Mouse (Mus musculus) heart, postnatal 0 days (tissue): ENCODE data around the gene Zcchc14. TPM values are rescaled to one million over a fixed set of nuclear protein-coding genes. Genes with fewer than 3 reads are reported as not detected.

Experiments
- ATAC-seq: fragments of 200-750 bp; cut with Nextera tagmentation; 2 replicates; pipeline ENCODE4 v1.8.0; 2017; ENCODE audit warnings: low read depth, moderate number of reproducible peaks, moderate library complexity; ENCODE audit not compliant: insufficient read depth
- DNase-seq: peaks from one replicate; pipeline ENCODE4 v3.0.0-alpha.2; 2016; ENCODE audit warnings: low spot score
- H3K27ac ChIP-seq: fragments of 300-500 bp; sonication (generic); 2 replicates; pipeline ENCODE4 v1.5.1; 2014; ENCODE audit warnings: low read depth, mild to moderate bottlenecking
- H3K27me3 ChIP-seq: fragments of 300-500 bp; sonication (generic); 2 replicates; pipeline ENCODE4 v1.6.1; 2014; ENCODE audit warnings: low read length, mixed read lengths; ENCODE audit not compliant: control insufficient read depth, insufficient read depth
- H3K36me3 ChIP-seq: fragments of 300-500 bp; sonication (generic); replicated peaks from 2 replicates; pipeline ENCODE4 v1.6.1; 2014; ENCODE audit warnings: low read length, mixed read lengths; ENCODE audit not compliant: control insufficient read depth, insufficient read depth
- H3K4me1 ChIP-seq: fragments of 300-500 bp; sonication (generic); 2 replicates; pipeline ENCODE4 v1.6.1; 2014; ENCODE audit warnings: antibody characterized with exemption; ENCODE audit not compliant: control insufficient read depth, insufficient read depth
- H3K4me2 ChIP-seq: fragments of 300-500 bp; sonication (generic); 2 replicates; pipeline ENCODE4 v1.6.1; 2014; ENCODE audit warnings: low read depth, mild to moderate bottlenecking, low read length, moderate library complexity
- H3K4me3 ChIP-seq: fragments of 300-500 bp; sonication (generic); 2 replicates; pipeline ENCODE4 v1.5.1; 2014; ENCODE audit warnings: low read depth, low read length
- H3K9ac ChIP-seq: fragments of 300-500 bp; sonication (generic); replicated peaks from 2 replicates; pipeline ENCODE4 v1.6.1; 2014; ENCODE audit warnings: low read depth, low read length, mixed read lengths
- H3K9me3 ChIP-seq: fragments of 300-500 bp; sonication (generic); replicated peaks from 2 replicates; pipeline ENCODE4 v1.6.1; 2016; ENCODE audit warnings: low read length; ENCODE audit not compliant: control insufficient read depth
- CTCF ChIP-seq: IDR thresholded peaks from 2 replicates; pipeline ENCODE4 v1.5.1; 2016; ENCODE audit warnings: antibody characterized with exemption, control low read depth, low read depth
- EP300 ChIP-seq: IDR thresholded peaks from 2 replicates; pipeline ENCODE4 v1.6.1; 2016; ENCODE audit warnings: antibody characterized with exemption, low read depth
- WGBS: fragments of 180-500 bp; shearing (Covaris S2); extraction: QIAGEN DNeasy Blood & Tissue Kit; methylation state at CpG from one replicate; pipeline ENCODE4 v1.1.7; 2014; 5-methylcytosine and 5-hydroxymethylcytosine counted together
- polyA plus RNA-seq: library from polyadenylated mRNA; unstranded; fragments of >200 nt; fragmentation: Nextera tagmentation; extraction: Ambion mirVana; gene quantifications from 2 replicates; pipeline ENCODE4 v1.2.1, GENCODE M21; 2015
- total RNA-seq: library from RNA; depleted of rRNA; stranded (reverse); fragments of >200 nt; gene quantifications from 2 replicates; pipeline ENCODE4 v1.2.3, GENCODE M21; 2014; ENCODE audit warnings: low replicate concordance; rRNA removed

Gene Zcchc14
- total and polyA plus RNA-seq, 2 experiments from 2014 or later = 5.6 to 18.1 TPM

DNA sequence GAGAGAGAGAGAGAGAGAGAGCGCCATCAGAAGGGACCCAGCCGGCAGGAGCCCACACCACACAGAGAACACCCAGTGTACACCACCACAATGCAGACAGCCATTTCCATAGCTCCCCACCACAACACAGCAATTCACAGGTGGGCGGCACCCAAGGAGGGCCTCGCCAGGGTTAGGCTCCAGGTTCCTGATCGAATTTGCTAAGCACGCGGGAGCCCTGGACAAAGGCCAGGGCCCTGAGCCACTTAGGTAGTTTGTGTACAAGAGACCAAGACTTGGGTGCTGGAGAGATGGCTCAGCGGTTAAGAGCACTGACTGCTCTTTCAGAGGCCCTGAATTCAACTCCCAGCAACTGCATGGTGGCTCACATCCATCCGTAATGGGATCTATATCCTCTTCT is 100.2 kb downstream of the Zcchc14 start:
- Histone ChIP-seq H3K27me3 (no peaks in the 10 kb centered on the region), H3K4me2 (no peak overlapping the region), H3K9me3 (no peaks in the 10 kb centered on the region), H3K4me1 (no peaks in the 10 kb centered on the region; the same call in 1 of the 2 replicates), H3K36me3 (peaks cover 45% of the 10 kb centered on the region), H3K4me3 (no peak overlapping the region), H3K27ac (no peak overlapping the region), H3K9ac (no peak overlapping the region)
- TF ChIP-seq EP300 (no peak), CTCF (no peak)
- WGBS = 81% methylated on average over 9 of the region's 9 CpGs
- ATAC-seq = no peak
- no peak for DNase-seq

DNA sequence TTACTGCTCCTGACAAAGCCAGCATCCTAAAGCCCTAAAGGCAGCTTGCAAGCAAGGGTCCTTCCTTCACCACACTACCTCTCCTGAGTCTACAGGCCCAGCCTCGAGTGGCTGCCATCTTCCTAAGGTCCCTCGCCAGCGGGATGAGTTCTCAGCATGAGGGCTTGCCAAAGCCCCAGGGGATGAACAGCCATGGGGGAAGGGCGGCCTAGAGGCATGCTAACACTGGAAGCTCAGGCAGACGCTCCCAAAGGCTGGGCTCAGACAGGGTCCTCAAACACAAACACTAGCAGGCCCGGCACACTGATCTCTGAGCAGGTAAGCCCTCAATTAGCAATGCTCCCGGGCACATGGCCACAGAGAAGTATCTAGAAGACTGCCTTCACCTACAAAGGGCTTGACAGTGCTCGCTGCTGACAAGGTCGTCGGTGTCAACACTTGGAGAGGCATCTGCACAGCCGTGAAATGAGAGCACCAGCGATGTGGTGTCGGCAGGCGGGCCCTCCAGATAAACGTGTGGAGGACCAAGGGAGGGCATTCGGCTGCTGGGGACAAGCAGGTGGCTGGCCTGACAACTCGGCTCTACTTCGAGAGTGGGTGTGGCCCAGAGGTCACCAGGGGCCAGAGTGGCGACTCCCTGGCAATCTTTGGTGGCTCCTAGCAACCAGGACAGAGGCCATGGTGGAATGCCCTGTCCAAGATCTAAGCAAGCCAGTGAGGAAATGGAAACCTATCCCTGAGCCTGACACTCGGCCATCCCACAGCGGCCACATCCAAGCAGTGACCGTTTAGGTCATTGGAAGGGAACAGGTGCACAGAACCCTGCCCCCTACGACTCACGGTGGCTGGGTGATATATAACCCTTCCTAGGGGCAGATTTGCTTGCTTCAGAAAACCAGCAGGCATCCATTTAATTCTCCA is 101.4 kb downstream of the Zcchc14 start:
- no peak overlapping the region for H3K9ac ChIP-seq
- ATAC-seq = peak; percentile 44
- H3K4me3 ChIP-seq = no peak overlapping the region
- 52% methylated on average over 24 of the region's 24 CpGs for WGBS
- H3K27me3 ChIP-seq = no peaks in the 10 kb centered on the region
- H3K4me1 ChIP-seq = no peaks in the 10 kb centered on the region; the same call in 1 of the 2 replicates
- TF ChIP-seq CTCF (no peak), EP300 (no peak)
- no peak overlapping the region for H3K27ac ChIP-seq
- DNase-seq = no peak
- H3K36me3 ChIP-seq = peaks cover 45% of the 10 kb centered on the region
- H3K4me2 ChIP-seq = no peak overlapping the region
- no peaks in the 10 kb centered on the region for H3K9me3 ChIP-seq

DNA sequence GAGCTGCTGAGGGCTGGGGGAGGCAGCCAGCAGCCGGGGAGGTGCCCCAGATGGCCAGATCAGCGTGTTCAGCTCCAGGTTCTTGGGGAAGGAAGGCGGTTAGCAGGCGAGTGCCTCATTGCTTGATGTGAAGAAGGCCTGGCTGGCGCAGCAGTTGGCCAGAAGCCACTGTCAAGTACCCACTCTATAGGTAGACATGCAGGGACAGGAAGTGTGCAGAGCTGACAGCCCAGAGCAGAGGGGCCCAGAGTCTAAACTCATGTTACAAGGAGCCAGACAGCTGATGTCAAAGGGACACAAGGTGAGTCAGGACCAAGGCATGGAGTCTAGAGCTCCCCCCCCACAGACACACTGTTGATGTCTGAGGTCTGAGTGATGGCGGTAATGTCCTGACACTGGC is 102.6 kb downstream of the Zcchc14 start:
- H3K4me2 ChIP-seq = no peak overlapping the region
- H3K4me3 ChIP-seq = no peak overlapping the region
- H3K9me3 ChIP-seq = no peaks in the 10 kb centered on the region
- peaks cover 36% of the 10 kb centered on the region for H3K36me3 ChIP-seq
- DNase-seq (no peak), ATAC-seq (no peak)
- TF ChIP-seq EP300 = no peak
- TF ChIP-seq CTCF = no peak
- no peak overlapping the region for H3K9ac ChIP-seq
- no peak overlapping the region for H3K27ac ChIP-seq
- H3K4me1 ChIP-seq = no peaks in the 10 kb centered on the region; the same call in 1 of the 2 replicates
- WGBS = 64% methylated on average over 6 of the region's 6 CpGs
- H3K27me3 ChIP-seq = 0 out of 2 replicates have a peak, but pooled peaks cover 10% of the 10 kb centered on the region

Other genes with a start within 250 kb of the Zcchc14 start
- gene 1700018B08Rik, start 108.6 kb downstream of the Zcchc14 start, total RNA-seq = not detected in 2 replicates
- gene 1700018B08Rik, start 108.6 kb downstream of the Zcchc14 start, polyA plus RNA-seq = not detected in 2 replicates
- gene Fbxo31, start 74.1 kb downstream of the Zcchc14 start, total RNA-seq = 26.7 and 28.9 TPM in 2 replicates
- gene Fbxo31, start 74.1 kb downstream of the Zcchc14 start, polyA plus RNA-seq = 12.7 and 13.5 TPM in 2 replicates
- 186 and 191 TPM in 2 replicates for gene Map1lc3b, start 62.5 kb downstream of the Zcchc14 start, total RNA-seq
- 313 and 342 TPM in 2 replicates for gene Map1lc3b, start 62.5 kb downstream of the Zcchc14 start, polyA plus RNA-seq
- not detected in 2 replicates for gene Jph3, start 76.7 kb upstream of the Zcchc14 start, total RNA-seq
- 0.03 and 0.07 TPM in 2 replicates for gene Jph3, start 76.7 kb upstream of the Zcchc14 start, polyA plus RNA-seq
- gene Klhdc4, start 176.7 kb upstream of the Zcchc14 start, total RNA-seq = 9.4 and 16.0 TPM in 2 replicates
- gene Klhdc4, start 176.7 kb upstream of the Zcchc14 start, polyA plus RNA-seq = 13.1 and 13.9 TPM in 2 replicates